Mouse (Mus musculus) heart, embryonic 12.5 days (tissue): ENCODE measurements around the gene Pqlc2. TPM values are rescaled to one million over a fixed set of nuclear protein-coding genes. Genes with fewer than 3 reads are reported as not detected.

Source experiments
- ATAC-seq: fragments of 200-750 bp; cut with Nextera tagmentation; 2 replicates; pipeline ENCODE4 v1.8.0; 2017; ENCODE audit warnings: moderate TSS enrichment, moderate library complexity; ENCODE audit not compliant: insufficient number of reproducible peaks, low FRiP score
- H3K27ac ChIP-seq: fragments of 300-500 bp; sonication (generic); 2 replicates; pipeline ENCODE4 v1.5.1; 2016; ENCODE audit warnings: mild to moderate bottlenecking, moderate library complexity; ENCODE audit not compliant: poor library complexity, severe bottlenecking
- H3K27me3 ChIP-seq: fragments of 300-500 bp; sonication (generic); replicated peaks from 2 replicates; pipeline ENCODE4 v1.6.1; 2016; ENCODE audit warnings: mild to moderate bottlenecking, moderate library complexity
- H3K36me3 ChIP-seq: fragments of 300-500 bp; sonication (generic); 2 replicates; pipeline ENCODE4 v1.6.1; 2016; ENCODE audit warnings: mild to moderate bottlenecking, moderate library complexity
- H3K4me1 ChIP-seq: fragments of 300-500 bp; sonication (generic); replicated peaks from 2 replicates; pipeline ENCODE4 v1.6.1; 2016; ENCODE audit warnings: mild to moderate bottlenecking
- H3K4me2 ChIP-seq: fragments of 300-500 bp; sonication (generic); 2 replicates; pipeline ENCODE4 v1.6.1; 2016; ENCODE audit warnings: mild to moderate bottlenecking, moderate library complexity
- H3K4me3 ChIP-seq: fragments of 300-500 bp; sonication (generic); 2 replicates; pipeline ENCODE4 v1.5.1; 2016; ENCODE audit warnings: mild to moderate bottlenecking
- H3K9ac ChIP-seq: fragments of 300-500 bp; sonication (generic); 2 replicates; pipeline ENCODE4 v1.6.1; 2016; ENCODE audit warnings: mild to moderate bottlenecking, moderate library complexity
- H3K9me3 ChIP-seq: fragments of 300-500 bp; sonication (generic); replicated peaks from 2 replicates; pipeline ENCODE4 v1.6.1; 2016; ENCODE audit warnings: mild to moderate bottlenecking, moderate library complexity
- WGBS: fragments of 180-500 bp; shearing (Covaris S2); methylation state at CpG from one replicate; pipeline ENCODE4 v1.1.7; 2016; 5-methylcytosine and 5-hydroxymethylcytosine counted together
- polyA plus RNA-seq: library from polyadenylated mRNA; unstranded; fragments of >200 nt; fragmentation: Nextera tagmentation; extraction: Ambion mirVana; gene quantifications from 2 replicates; pipeline ENCODE4 v1.2.1, GENCODE M21; 2016

The Pqlc2 gene
- polyA plus RNA-seq = 10.6 and 11.3 TPM in 2 replicates

DNA sequence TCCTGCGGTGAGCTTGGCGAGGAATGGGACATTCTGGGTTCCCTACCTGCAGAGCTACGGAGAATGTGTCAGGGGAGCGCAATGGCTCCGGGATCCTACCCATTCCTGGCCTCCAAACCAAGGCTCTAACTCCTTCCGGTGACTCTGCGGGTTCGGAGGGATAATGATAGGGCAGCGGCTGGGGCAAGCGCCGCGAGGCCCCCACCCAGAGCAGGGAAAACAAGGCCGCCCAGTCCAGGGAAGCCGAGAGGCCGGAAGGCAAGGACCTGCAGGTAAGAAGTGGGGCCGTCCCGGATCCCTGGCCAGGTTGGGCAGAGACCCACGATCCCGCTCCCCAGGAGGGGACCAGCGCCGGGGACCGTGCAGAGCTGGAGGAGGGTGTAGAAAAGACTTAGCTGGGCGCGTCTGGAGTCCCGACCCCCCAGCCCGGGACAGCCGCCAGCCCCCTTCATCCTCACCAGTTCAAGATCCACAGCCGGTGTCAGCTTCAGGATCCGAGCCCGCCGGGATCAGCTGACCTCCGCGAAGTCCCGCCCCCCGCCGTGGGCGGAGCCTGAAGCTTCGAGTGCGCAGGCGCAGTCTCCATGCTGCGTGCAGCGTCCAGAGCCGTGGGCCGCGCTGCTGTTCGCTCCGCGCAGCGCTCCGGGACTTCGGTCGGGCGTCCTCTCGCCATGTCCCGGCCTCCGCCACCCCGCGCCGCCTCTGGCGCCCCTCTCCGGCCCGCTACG lies at the start of gene Pqlc2, which contains the start of gene Akr7a5:
Gene Pqlc2, minus strand, starts transcription at position 538 of the 728 bp plus-strand sequence.
Gene Akr7a5, plus strand, starts transcription at position 574 of the 728 bp plus-strand sequence.
- Histone ChIP-seq H3K9me3 (no peaks in the 10 kb centered on the region), H3K4me2 (peak within 1 kb of the TSS; percentile 88), H3K4me1 (peaks cover 18% of the 10 kb centered on the region), H3K4me3 (peak within 1 kb of the TSS; percentile 82), H3K27ac (peak within 1 kb of the TSS; percentile 43; the same call in 1 of the 2 replicates), H3K36me3 (peaks cover 24% of the 10 kb centered on the region), H3K9ac (peak within 1 kb of the TSS; percentile 85), H3K27me3 (peaks cover 11% of the 10 kb centered on the region)
- peak; percentile 93 for ATAC-seq
- WGBS = under 1% methylated on average over 63 of the region's 63 CpGs

DNA sequence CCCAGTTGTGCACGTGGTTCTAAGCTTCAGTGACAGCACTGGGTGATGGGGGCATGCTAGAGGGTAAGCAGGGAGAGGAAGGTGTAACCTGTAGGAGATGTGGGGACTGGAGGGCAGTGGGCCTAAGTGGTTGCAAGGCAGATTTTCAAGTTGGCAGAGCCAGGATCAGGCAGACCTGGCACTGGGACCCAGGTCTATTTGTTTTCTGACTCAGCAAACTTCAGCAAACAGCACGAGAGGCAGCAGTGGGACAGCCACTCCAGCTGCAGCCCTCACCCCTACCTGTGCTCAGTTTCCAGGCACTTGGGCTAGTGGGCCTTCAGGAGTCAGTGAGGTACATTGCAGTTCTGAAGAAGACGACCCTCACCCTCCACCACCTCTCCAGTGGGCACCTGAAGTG lies 46.7 kb upstream of the Pqlc2 start:
- Histone ChIP-seq H3K27me3 (no peaks in the 10 kb centered on the region), H3K4me3 (no peak overlapping the region), H3K27ac (no peak overlapping the region), H3K9ac (no peak overlapping the region), H3K9me3 (no peaks in the 10 kb centered on the region), H3K4me1 (peaks cover 5% of the 10 kb centered on the region), H3K36me3 (peaks cover 77% of the 10 kb centered on the region), H3K4me2 (no peak overlapping the region)
- WGBS = 92% methylated on average over 3 of the region's 3 CpGs
- no peak for ATAC-seq

DNA sequence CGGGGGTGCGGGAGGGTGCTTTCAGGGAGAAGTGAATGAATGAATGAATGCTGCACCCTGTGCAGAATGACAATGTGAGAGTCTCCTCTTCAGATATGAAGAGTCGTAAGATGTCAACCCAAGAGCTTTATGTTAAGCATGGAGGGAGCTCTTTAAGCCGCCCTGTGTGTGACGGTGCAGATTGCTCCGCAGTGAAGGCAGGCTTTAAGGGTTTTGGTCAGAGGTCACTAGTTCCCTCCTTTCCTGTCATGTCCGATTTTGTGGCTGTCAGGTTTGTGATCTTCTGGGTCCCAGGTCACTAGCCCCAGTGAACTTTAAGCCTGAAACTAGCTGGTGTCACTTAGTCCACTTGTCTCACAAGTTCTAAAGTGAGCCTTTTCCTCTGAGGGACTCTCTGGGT lies 42.3 kb upstream of the Pqlc2 start:
- Histone ChIP-seq H3K27ac (peak overlapping the region; percentile 94; the same call in 1 of the 2 replicates), H3K9me3 (no peaks in the 10 kb centered on the region), H3K36me3 (peaks cover 57% of the 10 kb centered on the region), H3K4me1 (peaks cover 18% of the 10 kb centered on the region), H3K9ac (peak overlapping the region; percentile 85), H3K27me3 (no peaks in the 10 kb centered on the region), H3K4me3 (peak overlapping the region; percentile 85), H3K4me2 (peak overlapping the region; percentile 93)
- WGBS = under 1% methylated on average over 7 of the region's 7 CpGs
- ATAC-seq = peak; percentile 30; the same call in 1 of the 2 replicates

DNA sequence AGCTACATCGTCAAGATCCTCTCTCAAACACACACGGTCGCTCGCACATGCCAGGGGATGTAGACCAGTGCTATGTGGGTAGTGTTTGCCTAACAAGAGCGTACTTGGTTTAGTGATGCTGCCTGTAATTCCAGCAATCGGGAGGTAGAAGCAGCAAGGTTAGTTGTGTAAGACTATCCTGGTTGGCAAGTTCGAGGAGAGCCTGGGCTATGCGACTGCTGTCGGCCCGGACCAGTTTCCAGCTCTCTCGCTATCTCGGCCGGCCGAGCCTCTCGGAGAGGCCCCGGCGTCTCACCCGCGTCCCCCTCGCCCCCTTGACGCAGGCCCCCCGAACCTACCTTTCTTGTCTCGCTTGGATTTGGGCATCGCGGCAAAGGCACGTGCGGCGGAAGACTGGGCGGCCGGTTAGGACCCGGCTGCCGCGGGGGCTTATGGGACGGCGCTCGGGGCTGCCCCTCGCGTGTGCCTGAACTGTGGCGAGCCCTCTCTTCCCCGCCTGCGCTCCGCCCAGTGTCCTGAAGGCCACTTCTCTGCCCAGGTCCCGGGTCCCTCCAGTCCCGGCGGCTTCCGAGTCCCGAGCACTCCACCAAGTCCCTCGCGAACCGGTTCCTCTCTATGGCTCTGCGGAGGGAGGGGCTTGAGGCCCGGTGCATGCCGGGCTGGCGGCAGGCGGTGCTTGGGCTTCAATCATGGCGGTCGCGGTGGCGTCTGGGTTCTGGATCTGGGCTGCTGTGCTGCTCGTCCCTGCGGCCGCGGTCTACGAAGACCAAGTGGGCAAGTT lies 41.6 kb upstream of the Pqlc2 start, which contains the start of the genes Mrto4, Emc1 and Ubr4:
Gene Mrto4, minus strand, starts transcription at position 646 of the 781 bp plus-strand sequence.
Gene Emc1, plus strand, starts transcription at position 657 of the 781 bp plus-strand sequence.
Gene Ubr4, plus strand, starts transcription at position 679 of the 781 bp plus-strand sequence.
- ATAC-seq = peak; percentile 94
- Histone ChIP-seq H3K4me3 (peak within 1 kb of the TSS; percentile 85), H3K36me3 (peaks cover 56% of the 10 kb centered on the region), H3K9me3 (no peaks in the 10 kb centered on the region), H3K9ac (peak within 1 kb of the TSS; percentile 85), H3K27me3 (no peaks in the 10 kb centered on the region), H3K4me1 (peaks cover 18% of the 10 kb centered on the region), H3K4me2 (peak within 1 kb of the TSS; percentile 93), H3K27ac (peak within 1 kb of the TSS; percentile 94)
- WGBS = under 1% methylated on average over 62 of the region's 64 CpGs

DNA sequence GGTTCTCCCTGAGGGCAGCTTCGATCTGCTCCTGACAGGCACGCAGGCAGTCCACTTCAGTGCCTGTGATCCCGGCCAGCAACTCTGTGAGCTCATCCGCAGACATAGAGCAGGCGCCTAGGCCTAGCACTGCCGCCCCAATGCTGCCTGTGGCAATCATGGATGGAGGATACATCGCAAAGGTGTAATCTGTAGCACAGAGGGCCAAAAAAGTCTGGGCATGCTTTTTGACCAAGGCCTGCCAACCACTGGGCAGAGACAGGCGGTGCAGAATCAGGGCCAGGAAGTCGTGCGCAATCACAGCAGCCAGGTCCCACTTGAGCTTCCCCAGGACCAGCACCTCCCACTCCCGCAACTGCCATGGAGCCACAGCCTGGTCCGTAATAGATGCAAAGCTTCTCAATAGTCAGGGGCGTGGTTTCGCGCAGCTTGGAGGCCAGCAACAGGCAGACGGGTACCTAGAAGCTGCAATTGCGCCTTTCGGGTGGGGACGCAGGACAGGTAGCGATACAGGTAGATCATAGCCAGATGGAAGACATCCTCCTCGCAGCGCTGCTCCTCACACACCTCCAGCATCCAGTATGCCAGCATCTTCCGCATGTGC lies 35.0 kb upstream of the Pqlc2 start:
- Histone ChIP-seq H3K4me1 (peaks cover 2% of the 10 kb centered on the region), H3K27me3 (no peaks in the 10 kb centered on the region), H3K36me3 (peaks cover 51% of the 10 kb centered on the region), H3K4me3 (no peak overlapping the region), H3K4me2 (no peak overlapping the region), H3K27ac (no peak overlapping the region), H3K9ac (peak overlapping the region; percentile 27; the same call in 1 of the 2 replicates), H3K9me3 (no peaks in the 10 kb centered on the region)
- 81% methylated on average over 23 of the region's 23 CpGs for WGBS
- no peak for ATAC-seq

DNA sequence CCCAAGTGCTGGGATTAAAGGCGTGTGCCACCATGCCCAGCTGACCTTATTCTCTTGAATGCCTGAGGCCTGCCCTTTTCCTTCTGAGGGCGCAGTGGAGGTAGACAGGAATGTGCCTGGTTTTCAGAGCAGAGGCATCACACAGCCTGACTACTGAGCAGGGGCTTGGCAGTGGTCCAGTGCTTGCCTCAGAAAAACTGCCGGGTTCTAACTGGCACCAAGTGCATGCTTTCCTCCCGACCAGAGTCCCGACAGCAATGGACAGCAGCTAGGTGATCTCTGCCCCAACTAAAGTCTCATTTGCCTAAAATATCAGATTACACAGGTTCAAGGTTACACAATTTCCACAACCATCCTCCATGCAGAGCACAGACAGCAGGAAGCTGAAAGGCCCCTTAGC lies 33.2 kb upstream of the Pqlc2 start:
- H3K27ac ChIP-seq = no peak overlapping the region
- no peaks in the 10 kb centered on the region for H3K9me3 ChIP-seq
- H3K4me1 ChIP-seq = no peaks in the 10 kb centered on the region
- no peak overlapping the region for H3K4me2 ChIP-seq
- no peak for ATAC-seq
- WGBS = 64% methylated on average over 5 of the region's 5 CpGs
- no peak overlapping the region for H3K4me3 ChIP-seq
- peaks cover 36% of the 10 kb centered on the region for H3K36me3 ChIP-seq
- no peaks in the 10 kb centered on the region for H3K27me3 ChIP-seq
- H3K9ac ChIP-seq = no peak overlapping the region

DNA sequence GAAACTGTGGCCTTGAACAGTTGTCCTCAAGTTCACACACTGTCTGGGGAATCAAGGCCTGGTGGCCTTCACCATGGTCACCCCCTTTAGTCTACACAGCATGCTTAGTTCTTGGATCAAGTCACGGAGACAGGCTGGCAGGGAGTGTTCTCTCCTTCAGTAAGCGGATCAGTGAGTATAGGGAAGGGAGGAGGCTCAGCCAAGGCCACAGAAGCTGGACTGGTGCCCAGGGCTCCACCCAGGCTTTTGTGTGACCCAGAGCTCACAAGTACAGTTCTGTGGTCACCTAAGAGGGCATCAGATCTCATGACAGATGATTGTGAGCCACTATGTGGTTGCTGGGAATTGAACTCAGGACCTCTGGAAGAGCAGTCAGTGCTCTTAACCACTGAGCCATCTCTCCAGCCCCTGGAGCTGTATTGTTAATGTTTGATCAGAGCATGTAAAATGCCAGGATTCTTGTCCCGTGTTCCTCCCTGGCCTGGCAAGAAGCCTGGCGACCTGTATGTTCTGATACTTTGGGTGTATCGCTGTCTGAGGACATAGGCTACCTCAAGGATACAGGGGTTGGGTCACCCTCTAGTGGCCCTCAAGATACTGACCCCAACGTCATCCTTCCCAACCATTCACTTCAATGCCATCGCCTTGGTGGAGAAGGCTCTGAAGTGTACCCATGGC lies 31.2 kb upstream of the Pqlc2 start:
- H3K27ac ChIP-seq = no peak overlapping the region
- H3K27me3 ChIP-seq = peaks cover 5% of the 10 kb centered on the region; the same call in 1 of the 2 replicates
- no peak overlapping the region for H3K4me2 ChIP-seq
- H3K4me1 ChIP-seq = peaks cover 3% of the 10 kb centered on the region; the same call in 1 of the 2 replicates
- no peak overlapping the region for H3K9ac ChIP-seq
- 77% methylated on average over 7 of the region's 7 CpGs for WGBS
- no peaks in the 10 kb centered on the region for H3K9me3 ChIP-seq
- H3K36me3 ChIP-seq = peaks cover 17% of the 10 kb centered on the region
- H3K4me3 ChIP-seq = no peak overlapping the region
- ATAC-seq = no peak

DNA sequence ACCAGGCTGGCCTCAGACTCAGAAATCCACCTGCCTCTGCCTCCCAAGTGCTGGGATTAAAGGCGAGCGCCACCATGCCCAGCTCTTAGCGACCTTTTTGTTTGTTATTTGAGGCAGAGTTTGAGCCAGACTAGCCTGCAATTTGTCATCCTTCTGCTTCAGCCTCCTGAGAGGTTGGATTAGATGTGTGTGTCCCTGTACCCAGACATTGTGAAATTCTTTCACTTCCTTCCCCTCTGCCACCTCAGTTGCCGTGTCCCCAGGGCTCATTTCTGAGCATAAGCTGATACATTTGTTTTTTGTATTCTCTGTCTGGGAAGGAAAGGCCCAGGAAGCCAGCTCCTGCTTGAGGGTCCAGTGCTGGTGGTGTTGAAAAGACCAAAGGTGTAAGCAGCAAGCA lies 30.3 kb upstream of the Pqlc2 start:
- Histone ChIP-seq H3K9ac (no peak overlapping the region), H3K4me2 (no peak overlapping the region), H3K9me3 (no peaks in the 10 kb centered on the region), H3K27ac (no peak overlapping the region), H3K4me1 (peaks cover 4% of the 10 kb centered on the region; the same call in 1 of the 2 replicates), H3K36me3 (peaks cover 8% of the 10 kb centered on the region), H3K27me3 (peaks cover 5% of the 10 kb centered on the region; the same call in 1 of the 2 replicates), H3K4me3 (no peak overlapping the region)
- no peak for ATAC-seq
- 69% methylated on average over 4 of the region's 4 CpGs for WGBS

DNA sequence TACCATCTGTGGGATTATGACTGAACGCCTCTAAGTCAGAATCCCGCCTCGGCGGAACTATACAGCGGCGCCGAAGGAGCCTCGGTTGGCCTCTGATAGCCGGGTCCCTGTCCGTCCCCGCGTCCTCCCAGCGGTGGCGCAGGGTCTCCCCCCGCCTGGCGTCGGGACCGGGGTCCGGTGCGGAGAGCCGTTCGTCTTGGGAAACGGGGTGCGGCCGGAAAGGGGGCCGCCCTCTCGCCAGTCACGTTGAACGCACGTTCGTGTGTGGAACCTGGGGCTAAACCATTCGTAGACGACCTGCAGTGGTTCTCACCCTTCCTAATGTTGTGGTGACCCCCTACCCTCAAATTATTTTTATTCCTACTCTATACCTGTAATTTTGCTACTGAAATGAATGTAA lies 27.6 kb upstream of the Pqlc2 start:
- no peak for ATAC-seq
- Histone ChIP-seq H3K4me3 (no peak overlapping the region), H3K9ac (no peak overlapping the region), H3K36me3 (no peaks in the 10 kb centered on the region), H3K9me3 (no peaks in the 10 kb centered on the region), H3K27ac (no peak overlapping the region), H3K27me3 (peaks cover 12% of the 10 kb centered on the region; the same call in 1 of the 2 replicates), H3K4me2 (no peak overlapping the region), H3K4me1 (peaks cover 9% of the 10 kb centered on the region; the same call in 1 of the 2 replicates)
- 38% methylated on average over 33 of the region's 33 CpGs for WGBS

DNA sequence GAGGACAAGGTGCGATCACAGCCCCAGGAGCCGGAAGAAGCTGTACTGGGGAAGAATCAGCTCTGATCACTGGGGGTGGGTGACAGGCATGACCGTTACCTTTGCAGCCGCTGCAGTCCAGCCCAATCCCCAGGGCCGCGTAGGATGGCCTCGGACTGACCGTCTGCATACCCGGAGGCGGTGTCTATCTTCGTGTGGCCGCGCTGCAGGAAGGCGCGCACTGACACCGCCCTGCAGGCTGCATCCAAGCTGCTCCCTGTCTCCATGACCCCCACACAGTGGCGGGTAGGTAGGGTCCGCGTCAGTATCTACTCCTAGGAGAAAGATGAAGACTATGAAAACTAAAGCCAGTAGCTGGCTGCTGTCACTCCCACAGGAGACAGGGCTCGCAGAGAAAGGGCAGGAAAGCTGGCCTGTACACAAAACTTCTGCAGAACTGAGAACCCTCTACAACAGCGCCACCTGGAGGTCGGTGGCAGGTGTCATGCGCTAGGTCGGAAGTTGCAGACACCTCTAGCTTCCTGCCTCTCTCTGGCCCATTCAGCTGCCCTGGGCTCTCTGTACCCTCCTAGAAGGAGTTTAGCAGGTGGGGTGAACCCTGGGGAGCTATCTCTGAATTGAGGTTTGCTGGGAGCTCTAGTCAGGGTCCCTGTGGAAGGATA lies 26.4 kb upstream of the Pqlc2 start:
- Histone ChIP-seq H3K4me2 (peak overlapping the region; percentile 65), H3K27me3 (peaks cover 12% of the 10 kb centered on the region; the same call in 1 of the 2 replicates), H3K36me3 (no peaks in the 10 kb centered on the region), H3K9me3 (no peaks in the 10 kb centered on the region), H3K4me1 (peaks cover 9% of the 10 kb centered on the region; the same call in 1 of the 2 replicates), H3K27ac (peak overlapping the region; percentile 27; the same call in 1 of the 2 replicates), H3K4me3 (peak overlapping the region; percentile 37), H3K9ac (peak overlapping the region; percentile 33; the same call in 1 of the 2 replicates)
- ATAC-seq = peak; percentile 85
- 15% methylated on average over 24 of the region's 24 CpGs for WGBS
